Mouse (Mus musculus): ENCODE measurements around the gene Irf4.

DNA sequence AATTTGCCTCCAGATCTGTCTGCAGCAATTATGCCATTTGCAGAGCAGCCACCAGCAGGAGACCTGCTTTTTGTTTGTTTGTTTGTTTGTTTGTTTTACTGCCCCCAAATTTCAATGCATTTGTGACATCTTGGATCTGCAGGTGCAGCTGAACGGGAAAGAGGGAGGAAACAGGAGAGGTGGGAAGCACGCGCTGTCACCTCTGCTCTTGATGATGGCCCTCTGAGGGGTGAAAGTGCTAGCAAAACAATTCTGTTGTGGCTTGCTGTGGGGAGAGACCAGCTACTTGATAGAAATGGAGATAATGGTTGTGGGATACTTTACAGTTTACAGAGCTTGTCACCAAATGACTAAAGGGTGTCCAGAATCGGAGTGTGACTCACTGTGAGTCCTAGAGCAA lies 46.9 kb downstream of the Irf4 start:
- TF ChIP-seq USF1 (IDR thresholded peaks at IDR 0.05; ENCODE audit: low read depth) = no peak
- no peak for TF ChIP-seq POLR2A (IDR thresholded peaks at IDR 0.05; ENCODE audit: insufficient read length, low read depth)
- no peak for TF ChIP-seq MAX (IDR thresholded peaks at IDR 0.05; ENCODE audit: low read depth)
- TF ChIP-seq CEBPB (IDR thresholded peaks at IDR 0.05; ENCODE audit: insufficient read depth, poor library complexity, severe bottlenecking) = no peak
- no peak for TF ChIP-seq TCF12 (IDR thresholded peaks at IDR 0.05; ENCODE audit: insufficient read depth, poor library complexity, severe bottlenecking)
- TF ChIP-seq MYOD1 (IDR thresholded peaks at IDR 0.05; ENCODE audit: control insufficient read depth in 1 of 3, insufficient read length in 2 of 3, low read depth in 2 of 3) = no peak
- no peak for TF ChIP-seq E2F4 (IDR thresholded peaks at IDR 0.05; ENCODE audit: insufficient read depth)
